Mouse (Mus musculus) gastrocnemius, postnatal 36 days (tissue): Measurements from ENCODE around the gene Col4a2. TPM values are rescaled to one million over a fixed set of nuclear protein-coding genes. Genes with fewer than 3 reads are reported as not detected.
"Not testable (repeated sequence)": the region's sequence is repeated elsewhere in the genome, so short reads cannot be mapped to it uniquely, and the experiment has no call there.

Experiments used
- DNase-seq, 2 experiments: peaks; one replicate each; pipeline ENCODE4 v3.0.0; 2022
- intact Hi-C: fragments of 180-260 bp; cut with DNase I; formaldehyde crosslinking; loops from one replicate; pipeline ENCODE4 v1.15.1; 2025
- total RNA-seq, 2 experiments: library from RNA; stranded (reverse); gene quantifications; 2 replicates each; pipeline ENCODE4 v1.2.3; 2021

Gene Col4a2
- total RNA-seq, 2 experiments from 2014 or later, result 77.5 to 105 TPM

DNA sequence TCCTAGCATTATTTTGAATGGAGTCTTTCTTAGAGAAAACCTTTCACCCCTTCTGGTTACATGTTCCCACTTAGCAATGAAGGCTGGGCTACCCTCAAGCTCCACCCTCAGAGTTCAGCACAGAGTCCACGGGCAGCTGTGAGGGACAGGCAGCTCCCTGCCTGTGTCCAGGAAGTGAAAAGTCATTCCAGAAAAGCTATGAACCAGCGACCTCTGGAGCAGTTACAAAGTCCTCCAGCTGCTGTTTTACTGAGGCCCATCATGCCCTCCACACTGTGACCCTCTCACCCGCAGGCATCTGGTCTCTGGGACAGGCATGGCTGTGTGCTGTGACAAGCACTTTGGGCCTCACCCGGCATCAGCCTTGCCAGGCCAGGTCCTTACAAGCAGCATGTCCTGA is 160.5 kb downstream of the Col4a2 start:
- intact Hi-C loops, result no loop called here
- no peak for DNase-seq

DNA sequence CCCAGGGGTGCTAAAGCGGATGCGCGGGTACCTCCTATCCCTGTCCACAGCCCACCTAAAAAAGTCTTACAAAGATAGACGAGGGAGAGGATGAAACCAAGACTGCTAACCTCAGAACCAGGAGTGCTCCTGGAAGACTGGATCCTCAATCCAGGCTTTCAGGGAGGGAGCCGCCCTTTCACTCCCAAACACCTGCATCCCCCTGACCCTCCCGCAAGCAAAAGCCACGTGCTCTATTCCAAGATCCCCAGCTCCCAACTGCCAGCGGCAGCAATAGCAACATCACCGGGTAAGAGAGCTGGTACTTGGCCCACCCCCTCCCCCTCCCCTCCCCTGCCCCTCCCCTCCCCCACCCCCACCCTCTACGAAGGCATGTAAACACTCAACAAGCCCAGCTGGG is 162.8 kb downstream of the Col4a2 start:
- intact Hi-C loops, result no loop called here

DNA sequence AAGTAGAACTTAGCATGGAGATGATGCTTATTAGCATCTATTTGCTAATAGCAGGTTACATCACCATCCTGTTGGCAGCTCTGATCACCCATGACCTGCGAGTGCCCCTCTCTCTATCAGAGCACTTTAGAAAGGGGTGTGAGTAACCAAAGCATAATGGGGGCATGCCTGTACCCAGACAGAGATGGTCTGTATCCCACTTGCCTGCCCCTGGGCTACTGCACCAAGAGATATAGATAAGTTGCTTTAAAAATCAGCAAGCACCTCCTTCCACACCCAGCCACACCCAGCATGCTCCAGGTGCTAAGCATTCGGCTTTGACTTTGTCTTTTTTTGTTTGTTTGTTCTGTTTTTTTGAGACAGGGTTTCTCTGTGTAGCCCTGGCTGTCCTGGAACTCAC is 163.3 kb downstream of the Col4a2 start:
- intact Hi-C loops, result no loop called here
- DNase-seq, result no peak

More for the DNA sequence above, 162.8 kb downstream of the Col4a2 start:
- DNase-seq, result no peak

DNA sequence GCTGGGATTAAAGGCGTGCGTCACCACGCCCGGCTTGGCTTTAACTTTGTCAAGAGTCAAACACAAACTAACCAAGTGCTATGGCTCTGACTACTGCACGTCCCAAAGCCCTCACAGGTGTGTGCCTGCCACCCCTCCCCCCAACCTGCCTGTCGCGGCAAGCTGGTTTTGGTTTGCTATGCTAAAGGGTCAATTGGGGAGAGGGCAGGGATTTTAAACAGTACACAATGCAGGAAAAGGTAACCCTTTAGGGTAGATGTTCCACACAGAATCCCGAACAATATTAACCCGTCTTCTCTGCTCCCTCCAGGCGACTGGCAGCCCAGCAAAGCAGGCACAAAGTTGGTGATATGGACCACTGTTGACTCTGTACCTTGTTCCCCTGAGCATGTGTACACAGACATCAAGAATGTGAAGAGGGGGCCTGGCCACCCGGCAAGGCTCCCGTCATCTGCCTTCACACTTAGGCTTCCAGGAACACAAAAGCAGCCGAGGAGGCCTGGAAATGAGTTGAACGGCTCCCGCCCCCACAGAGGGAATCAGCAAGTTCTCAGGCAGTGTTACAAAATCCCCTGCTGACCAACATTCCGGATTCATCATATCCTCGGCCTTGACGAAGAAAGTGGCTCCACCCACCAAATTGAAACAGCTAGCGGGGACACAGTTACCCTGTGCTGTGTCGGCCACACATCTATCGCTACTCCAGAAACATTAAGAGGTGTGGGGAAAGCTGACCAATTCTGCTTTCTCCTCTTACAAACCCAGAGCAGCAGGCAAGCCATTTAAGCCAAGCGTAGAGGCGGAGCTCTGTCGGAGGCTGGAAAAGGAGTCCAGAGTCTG is 164.0 kb downstream of the Col4a2 start:
- DNase-seq, result no peak
- intact Hi-C loops, result no loop called here

DNA sequence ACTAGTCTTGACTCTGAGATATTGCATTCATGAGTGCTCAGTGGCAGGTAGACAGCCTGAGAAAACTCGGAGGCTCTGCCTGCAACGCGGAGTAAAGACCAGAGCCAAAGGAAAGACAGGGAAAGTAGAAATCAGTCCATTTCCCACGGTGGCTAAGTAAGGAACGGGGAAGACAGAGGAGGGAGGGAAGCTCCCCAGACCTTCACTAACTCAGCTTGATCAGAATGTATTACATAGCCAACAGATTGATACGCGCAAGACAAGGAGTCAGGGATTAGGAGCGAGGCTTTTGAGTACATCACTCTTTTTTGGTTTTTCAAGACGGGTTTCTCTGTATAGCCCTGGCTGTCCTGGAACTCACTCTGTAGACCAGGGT is 164.6 kb downstream of the Col4a2 start:
- intact Hi-C loops, result no loop called here

DNA sequence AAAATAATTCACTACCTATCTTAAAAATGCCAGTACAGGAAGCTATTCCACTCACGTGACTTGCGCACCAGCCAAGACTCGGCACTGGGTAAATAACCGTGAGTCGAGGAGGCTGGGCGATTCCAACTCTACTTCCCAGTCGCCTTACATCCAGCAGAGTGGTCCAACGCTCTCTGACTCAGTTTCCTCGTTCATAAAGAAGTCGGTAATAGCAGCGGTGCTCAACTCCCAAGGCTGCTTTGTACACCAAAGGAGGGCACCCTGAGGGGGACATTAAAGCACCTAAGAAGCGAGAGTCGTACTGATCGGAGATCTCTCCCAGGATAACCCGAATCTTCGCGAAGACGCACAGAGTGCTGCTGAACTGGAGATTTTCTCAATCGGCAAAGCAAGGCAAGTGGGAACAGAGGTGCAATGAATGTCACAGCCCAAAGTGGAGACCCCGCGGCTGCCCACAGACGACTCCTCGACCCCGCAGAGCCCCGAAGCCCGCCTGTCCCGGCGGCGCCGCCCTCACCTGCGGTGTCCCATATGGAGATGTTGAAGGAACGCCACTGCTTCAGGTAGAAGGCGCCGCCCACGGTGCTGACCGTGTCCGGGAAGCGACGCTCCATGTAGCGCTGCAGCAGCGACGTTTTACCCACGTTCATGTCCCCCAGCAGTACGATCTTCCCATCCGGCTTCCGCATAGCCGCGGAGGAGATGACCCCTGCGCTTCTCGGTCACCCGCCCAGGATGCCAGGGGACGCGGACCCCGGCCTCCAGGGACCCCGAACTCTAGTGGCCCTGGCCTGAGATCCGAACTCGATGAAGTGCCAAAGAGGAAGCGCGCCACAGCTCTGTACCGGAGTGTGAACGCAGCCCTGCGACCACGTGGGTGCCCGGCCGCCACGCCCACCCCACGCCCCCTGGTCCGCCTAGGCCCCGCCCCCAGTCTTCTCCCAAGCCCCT is 165.5 kb downstream of the Col4a2 start, which contains the start of gene Rab20:
Gene Rab20, minus strand, starts transcription at position 900 of the 951 bp plus-strand sequence.
- intact Hi-C loops, result no loop called here
- DNase-seq, result peak; percentile 38 to 51

More for the DNA sequence above, 164.6 kb downstream of the Col4a2 start:
- DNase-seq, result no peak

DNA sequence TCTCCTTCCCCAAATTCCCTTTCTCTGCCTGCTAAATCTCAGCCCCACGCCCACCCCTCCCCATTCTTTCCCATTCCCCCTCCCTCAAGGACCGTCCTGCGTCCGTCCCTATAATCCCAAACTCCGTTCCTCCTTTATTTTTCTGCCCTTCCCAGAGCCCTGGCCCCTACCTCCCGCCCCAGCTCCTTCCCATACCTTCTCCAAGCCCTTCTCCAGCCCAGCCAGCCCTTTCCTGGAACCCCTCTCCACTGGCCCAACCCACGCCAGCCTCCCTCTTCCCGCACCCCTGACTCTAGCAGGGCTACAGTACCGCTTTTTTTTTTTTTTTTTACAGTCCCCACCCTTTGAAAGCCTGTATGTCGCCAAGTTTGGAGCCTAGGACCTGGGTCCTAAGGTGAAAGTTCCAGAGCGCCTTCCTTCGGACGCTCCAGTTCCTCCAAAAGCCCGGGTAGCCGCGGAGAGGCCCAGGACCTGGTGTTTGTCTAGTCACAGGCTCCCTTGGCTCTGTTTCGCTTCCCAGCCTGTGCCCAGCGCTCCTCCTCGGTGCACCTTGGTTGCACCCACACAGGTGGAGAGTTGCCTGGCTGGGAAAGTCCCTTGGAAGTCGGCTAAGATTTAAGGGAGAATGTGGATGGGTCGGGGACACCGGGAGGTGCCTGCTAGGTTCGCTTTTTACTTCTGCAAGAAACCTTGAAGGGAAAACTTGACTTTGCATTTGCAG is 166.4 kb downstream of the Col4a2 start:
- DNase-seq, result no peak
- intact Hi-C loops, result no loop called here

DNA sequence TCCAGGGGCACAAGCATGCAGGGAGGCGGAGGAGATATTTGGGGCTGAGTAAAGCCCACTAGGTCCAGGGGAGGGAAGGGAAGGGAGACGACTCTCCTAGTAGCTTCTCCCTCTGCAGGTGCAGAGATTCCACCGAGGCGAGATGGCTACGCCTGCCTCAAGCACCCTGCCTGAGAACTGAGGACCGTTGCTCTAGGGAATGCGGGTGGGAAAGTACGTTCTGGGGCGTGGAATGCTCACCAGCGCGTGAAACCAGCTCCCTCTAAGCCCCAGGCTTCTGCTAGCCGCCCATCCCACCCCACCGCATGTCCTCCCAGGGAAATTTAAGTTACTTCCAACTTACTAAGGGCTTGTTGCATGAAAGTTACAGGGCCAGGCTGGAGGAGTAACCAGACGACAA is 167.0 kb downstream of the Col4a2 start:
- intact Hi-C loops, result no loop called here
- DNase-seq, result no peak

DNA sequence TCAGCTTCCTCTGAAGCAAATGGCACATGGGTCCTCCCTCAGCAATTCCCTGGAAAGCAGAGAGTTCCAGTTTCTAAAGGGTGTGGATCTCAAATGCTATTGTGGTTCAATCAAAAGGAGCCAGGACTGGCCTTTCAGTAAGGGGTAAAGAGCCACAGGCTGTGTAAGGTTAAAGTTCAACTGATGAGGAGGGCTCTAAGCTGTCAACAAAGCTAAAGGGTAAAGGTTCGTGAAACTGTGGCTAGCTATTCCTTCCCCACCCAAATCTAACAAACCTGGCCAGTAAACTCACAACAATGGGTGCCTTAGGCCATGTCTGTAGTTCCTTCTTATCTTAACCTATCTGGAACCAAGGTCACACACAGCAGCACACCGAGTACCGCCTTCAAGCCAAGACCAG is 169.3 kb downstream of the Col4a2 start:
- DNase-seq, result no peak
- intact Hi-C loops, result loop anchor here (5.0 kb wide), 1 partner anchor 225 kb away; no protein-coding TSS in a partner anchor

DNA sequence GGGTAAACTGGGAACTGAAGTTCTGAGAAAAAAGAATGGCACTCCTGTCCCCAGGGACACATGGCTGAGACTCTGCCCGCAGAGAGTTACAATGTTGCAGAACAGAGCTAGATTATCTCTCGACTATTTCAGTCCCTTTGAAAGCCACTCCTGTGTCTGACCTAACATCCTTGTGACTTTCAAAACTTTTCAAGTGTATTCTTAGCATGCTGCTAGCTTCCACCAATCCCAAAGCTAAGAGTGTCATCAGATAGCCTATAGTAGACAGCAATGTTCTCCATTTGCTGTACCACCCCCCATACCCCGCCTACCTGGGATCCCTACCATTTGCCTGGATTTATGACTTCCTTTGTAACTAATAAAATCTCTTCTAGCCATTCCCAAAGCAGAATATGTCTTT is 169.9 kb downstream of the Col4a2 start:
- DNase-seq, result no peak
- intact Hi-C loops, result loop anchor here (5.0 kb wide), 1 partner anchor 225 kb away; no protein-coding TSS in a partner anchor

DNA sequence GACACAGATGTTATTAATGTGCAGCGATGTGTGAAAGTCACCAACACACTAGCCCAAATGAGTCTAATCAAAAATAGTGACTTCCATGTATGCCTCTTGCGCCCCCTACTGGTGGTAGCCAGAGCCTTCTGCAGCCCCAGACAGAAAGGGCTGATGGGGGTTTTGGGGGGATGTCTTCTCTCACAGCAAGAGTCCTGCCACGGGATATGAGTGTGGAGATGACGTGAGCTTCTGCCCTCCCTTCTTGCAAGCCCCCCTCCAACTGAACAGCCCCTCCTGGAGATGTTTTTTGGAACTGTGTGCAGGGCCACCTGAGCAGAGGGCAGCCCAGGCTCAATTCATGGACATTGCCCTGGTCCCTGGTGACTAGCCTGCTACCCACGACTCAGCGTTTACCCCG is 173.5 kb downstream of the Col4a2 start:
- DNase-seq, result peak; percentile 47 to 66
- intact Hi-C loops, result loop anchor here (2.0 kb wide), 1 partner anchor 61 kb away; no protein-coding TSS in a partner anchor

DNA sequence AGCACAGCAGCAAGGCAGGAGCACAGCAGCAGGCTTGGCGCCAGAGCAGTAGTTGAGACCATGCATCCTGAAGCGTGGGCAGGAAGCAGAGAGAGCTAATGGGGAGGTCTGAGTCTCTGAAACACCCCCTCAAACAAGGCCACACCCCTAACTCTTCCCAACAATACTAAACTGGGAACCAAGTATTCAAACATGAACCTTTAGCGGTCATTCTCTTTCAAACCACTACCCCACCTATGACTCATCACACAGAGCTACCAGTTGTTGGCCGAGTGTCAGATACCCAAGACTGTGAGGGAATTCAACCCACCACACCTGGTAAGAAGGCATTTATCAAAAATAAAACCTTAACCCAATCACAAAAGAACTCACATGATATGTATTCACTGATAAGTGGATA is 174.6 kb downstream of the Col4a2 start:
- no peak for DNase-seq
- intact Hi-C loops, result loop anchor here (2.0 kb wide), 1 partner anchor 62 kb away; no protein-coding TSS in a partner anchor

DNA sequence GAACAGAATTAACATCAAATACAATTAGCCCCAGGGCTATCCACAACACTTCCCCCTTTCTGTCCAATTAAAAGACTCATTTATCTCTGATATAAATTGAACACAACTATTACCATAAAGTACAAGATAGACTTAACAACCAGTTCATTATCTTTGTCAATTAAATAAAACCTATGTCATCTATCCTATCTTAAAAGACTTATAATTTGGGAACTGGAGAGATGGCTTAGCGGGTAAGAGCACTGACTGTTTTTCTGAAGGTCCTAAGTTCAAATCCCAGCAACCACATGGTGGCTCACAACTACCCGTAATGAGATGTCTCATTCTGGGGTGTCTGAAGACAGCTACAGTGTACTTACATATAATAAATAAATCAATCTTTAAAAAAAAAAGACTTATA is 179.7 kb downstream of the Col4a2 start:
- intact Hi-C loops, DNase-seq: not testable (repeated sequence)

DNA sequence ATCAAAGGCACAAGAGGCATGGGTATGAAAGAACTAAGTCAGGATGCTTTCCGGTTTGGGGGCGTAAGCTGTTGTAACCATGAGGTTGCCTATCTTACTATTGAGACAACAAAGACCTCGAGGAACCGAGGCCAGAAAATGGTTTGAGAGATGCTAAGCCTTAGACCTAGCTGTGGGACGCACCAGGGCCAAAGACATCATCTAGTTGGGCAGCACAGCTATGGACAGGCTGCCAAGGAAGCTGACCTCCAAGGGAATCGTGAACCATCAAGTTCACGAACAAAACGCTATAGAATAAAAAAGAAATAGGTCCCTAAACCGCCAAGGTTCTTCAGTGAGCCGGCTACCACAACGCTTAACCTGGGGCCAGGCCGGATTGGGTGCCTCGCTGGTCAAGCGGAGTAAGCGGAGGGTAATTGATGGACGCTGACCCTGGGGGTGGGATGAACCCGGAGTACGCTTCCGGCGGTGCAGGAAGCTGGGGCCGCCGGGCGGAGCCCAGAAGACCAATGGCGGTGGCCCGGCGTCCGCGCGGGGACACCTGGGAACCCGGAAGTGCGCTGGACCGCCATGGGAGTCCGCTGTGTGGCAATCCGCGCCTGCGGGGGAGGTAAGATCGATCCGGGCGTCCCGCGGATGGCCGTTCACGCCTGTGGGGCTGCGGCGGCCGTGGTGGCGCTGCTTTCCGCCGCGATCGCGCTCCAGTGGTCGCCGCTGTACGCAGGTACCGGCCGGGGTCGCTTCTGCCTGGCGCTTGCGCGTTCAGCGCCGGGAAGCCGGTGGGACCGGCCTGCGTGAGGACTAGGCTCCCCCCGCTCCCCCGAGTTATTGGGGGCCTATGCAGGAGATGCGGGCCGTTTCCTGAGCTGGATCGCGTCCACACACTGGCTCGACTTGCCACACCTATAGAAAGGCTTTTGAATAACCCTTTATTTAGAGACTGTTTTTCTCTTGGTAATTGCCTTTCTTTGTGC is 184.7 kb downstream of the Col4a2 start, which contains the start of gene Naxd:
Gene Naxd, plus strand, starts transcription at position 490 of the 974 bp plus-strand sequence.
- intact Hi-C loops, result no loop called here
- peak; percentile 81 to 85 for DNase-seq

DNA sequence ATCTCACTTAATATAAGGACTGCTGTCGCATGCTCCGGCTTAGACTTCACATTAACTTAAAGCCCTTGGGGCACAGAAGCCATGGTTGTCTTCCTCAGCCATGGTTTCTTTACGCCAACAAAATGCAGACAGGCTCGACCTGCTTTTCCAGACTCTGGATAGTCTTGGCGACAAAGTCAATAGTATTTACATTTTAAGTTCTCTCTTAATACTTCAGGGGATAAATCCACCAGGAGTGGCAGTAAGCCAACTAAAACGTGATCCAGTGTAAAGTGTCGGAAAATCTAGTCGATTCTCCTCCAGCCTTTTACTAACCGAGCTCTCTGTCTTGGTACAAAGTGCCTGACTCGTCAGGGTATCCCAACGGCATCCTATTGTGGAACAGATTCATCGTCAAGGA is 185.7 kb downstream of the Col4a2 start:
- intact Hi-C loops, result no loop called here
- DNase-seq, result no peak
